Mouse (Mus musculus) kidney, postnatal 36 days (tissue): ENCODE data around the gene Ppp2r5b.
A peak's percentile ranks its signal among the peaks of the same experiment; 100 is the strongest.

Source experiments
- DNase-seq, 2 experiments: peaks; one replicate each; pipeline ENCODE4 v3.0.0; 2021 to 2022; ENCODE audit warnings: mixed read lengths in 2 of 2

The Ppp2r5b gene

GRCm38 (mm10) chr19:6235084-6236052, at the start of gene Ppp2r5b:
Gene Ppp2r5b, minus strand, starts transcription at chr19:6235872.
- DNase-seq: peak; percentile 96 to 97

GRCm38 (mm10) chr19:6285226-6285625, 49.6 kb upstream of the Ppp2r5b start:
- no peak for DNase-seq

GRCm38 (mm10) chr19:6284502-6284901, 48.8 kb upstream of the Ppp2r5b start:
- DNase-seq: peak; percentile 71 to 73

GRCm38 (mm10) chr19:6283001-6283400, 47.3 kb upstream of the Ppp2r5b start:
- DNase-seq: peak; percentile 63 to 70

GRCm38 (mm10) chr19:6281122-6282020, 45.7 kb upstream of the Ppp2r5b start:
- no peak for DNase-seq

- peak; percentile 60 to 63 for DNase-seq
These were observed 44.9 kb upstream of the Ppp2r5b start for GRCm38 (mm10) chr19:6280554-6280953.

- DNase-seq: peak in 1 of 2 experiments; percentile 36
These were observed 43.9 kb upstream of the Ppp2r5b start for GRCm38 (mm10) chr19:6279481-6280144.

- no peak for DNase-seq
These were observed 42.9 kb upstream of the Ppp2r5b start for GRCm38 (mm10) chr19:6278439-6279073.

GRCm38 (mm10) chr19:6277661-6278438, 42.2 kb upstream of the Ppp2r5b start:
- DNase-seq: peak; percentile 84 to 94

- peak; percentile 98 for DNase-seq
These were observed 41.1 kb upstream of the Ppp2r5b start, which contains the start of gene Ehd1 for GRCm38 (mm10) chr19:6276426-6277421. Gene Ehd1, plus strand, starts transcription at chr19:6276725.

GRCm38 (mm10) chr19:6275740-6276389, 40.2 kb upstream of the Ppp2r5b start:
- peak in 1 of 2 experiments; percentile 36 for DNase-seq

- no peak for DNase-seq
These were observed 38.4 kb upstream of the Ppp2r5b start for GRCm38 (mm10) chr19:6273998-6274608.

GRCm38 (mm10) chr19:6273592-6273991, 37.9 kb upstream of the Ppp2r5b start:
- no peak for DNase-seq

- DNase-seq: no peak
These were observed 37.1 kb upstream of the Ppp2r5b start for GRCm38 (mm10) chr19:6272738-6273137.

GRCm38 (mm10) chr19:6272053-6272452, 36.4 kb upstream of the Ppp2r5b start:
- peak; percentile 74 to 88 for DNase-seq

GRCm38 (mm10) chr19:6271206-6271605, 35.5 kb upstream of the Ppp2r5b start:
- peak; percentile 56 to 61 for DNase-seq

- no peak for DNase-seq
These were observed 35.0 kb upstream of the Ppp2r5b start for GRCm38 (mm10) chr19:6270661-6271060.

GRCm38 (mm10) chr19:6269798-6270475, 34.3 kb upstream of the Ppp2r5b start:
- DNase-seq: peak in 1 of 2 experiments; percentile 31
